Mouse (Mus musculus) left cerebral cortex, adult 9 months (tissue): ENCODE measurements at regions not wholly inside any gene's neighbourhood (a gene's known extent, or its start where the extent isn't known, plus 50 kb on each side); places are given as distances from the start of the nearest gene placed in this dataset.

Experiments used
- DNase-seq, 2 experiments: peaks; one replicate each; pipeline ENCODE4 v3.0.0; 2022; ENCODE audit warnings: low spot score in 2 of 2

DNA sequence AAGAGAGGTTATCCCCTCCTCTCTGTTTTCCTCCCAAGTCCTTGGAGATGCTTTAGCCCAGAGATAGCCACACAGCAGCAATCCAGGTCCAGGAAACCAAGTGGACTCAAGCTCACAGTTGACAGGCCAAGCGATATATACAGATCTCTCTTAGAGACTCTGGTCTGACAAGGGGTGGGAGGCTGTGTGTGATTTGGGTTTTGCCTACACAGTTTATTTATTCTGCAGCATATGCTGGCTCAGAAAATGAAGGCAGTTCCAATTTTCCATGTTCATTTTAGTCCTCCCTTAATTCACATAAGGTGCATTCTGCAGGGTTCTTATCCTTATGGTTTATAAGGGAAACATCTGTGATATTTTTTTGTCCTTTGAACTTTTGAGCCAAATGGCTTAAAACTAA lies 595.0 kb upstream of the Apob start:
- DNase-seq: peak in 1 of 2 experiments; percentile 4

DNA sequence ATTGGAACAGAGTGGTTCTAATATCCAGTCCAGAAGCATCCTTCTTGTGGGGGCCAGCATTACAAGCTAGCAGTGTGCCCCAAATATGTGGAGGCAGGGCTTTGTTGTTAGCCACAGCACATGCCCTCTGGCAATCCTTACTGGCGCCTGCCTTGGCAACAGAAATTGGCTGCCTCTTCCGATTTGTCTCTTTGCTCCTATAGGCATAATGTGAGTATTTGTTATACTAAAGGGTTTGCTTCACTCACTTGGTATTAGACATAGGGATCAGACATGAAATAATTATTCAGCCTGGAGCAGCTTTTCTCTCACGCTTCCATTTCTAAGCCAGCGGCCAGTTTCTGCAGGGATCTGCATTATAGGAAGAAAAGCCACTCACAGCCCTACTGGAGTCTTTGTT lies 573.6 kb upstream of the Apob start:
- no peak for DNase-seq

DNA sequence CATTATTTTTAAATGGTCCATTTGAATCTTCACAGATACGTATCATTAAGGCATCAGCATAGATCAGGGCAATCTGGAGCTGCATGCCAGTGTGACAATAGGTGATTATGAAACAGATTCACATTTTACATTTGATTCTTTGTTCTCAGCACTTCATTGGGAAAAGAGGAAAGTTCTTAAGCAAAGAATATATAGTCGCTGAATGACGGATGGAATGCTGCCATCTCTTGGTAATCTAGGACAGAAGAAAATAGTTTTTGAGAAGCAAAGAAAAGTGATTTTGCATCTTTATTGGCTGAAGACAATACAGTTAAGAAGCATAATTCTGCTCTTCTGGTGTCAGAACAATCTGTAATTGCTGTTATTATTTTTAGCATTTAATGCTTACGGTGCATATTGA lies 565.6 kb upstream of the Apob start:
- peak in 1 of 2 experiments; percentile 11 for DNase-seq

DNA sequence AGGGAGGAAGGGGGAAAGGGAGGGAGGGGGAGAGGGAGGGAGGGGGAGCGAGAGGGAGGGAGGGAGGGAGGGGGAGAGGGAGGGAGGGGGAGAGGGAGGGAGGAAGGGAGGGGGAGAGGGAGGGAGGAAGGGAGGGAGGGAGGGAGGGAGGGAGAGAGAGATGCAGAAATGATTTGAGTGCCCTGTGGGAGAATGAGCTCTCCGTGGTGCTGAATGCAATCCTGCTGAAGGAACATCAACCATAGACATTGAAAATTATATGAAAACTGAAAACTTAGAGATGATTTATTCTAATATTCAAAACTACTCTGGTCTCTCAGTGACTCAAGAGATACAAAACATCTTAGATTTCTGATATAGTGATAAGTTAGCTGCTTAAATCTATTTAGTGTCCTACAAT lies 557.2 kb upstream of the Apob start:
- DNase-seq: no peak

DNA sequence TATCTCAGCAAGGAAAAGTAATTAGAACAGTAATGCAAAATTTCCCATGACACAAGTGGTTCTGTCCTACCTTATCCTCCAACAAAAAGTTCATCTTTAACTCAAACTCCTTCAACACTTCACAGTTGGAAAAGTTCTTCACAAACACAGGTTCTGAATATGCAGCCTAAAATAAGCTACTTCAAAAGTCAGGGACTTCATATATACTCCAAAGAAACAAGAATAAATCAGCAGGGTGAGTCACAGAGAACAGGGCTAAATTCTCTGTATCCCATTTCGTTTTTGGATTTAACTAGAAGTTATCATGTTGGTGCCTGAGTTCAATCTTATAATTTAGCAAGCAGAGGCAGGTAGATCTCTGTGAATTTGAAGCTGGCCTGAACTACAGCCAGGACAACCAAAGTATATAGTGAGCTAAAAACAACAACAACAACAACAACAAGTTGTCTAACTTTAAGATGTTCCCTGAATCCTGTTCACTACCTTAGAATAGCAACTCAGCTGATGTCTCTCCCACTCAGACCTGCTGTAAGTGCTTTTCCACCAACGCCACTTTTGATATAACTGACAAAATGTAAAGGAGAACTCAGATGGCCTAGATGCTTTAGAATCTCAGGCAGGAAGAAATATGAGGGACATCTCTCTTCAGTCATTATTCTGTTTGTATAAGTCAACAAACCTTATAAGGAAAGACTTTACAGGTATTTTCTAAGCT lies 555.5 kb upstream of the Apob start:
- DNase-seq: peak; percentile 7 to 30

DNA sequence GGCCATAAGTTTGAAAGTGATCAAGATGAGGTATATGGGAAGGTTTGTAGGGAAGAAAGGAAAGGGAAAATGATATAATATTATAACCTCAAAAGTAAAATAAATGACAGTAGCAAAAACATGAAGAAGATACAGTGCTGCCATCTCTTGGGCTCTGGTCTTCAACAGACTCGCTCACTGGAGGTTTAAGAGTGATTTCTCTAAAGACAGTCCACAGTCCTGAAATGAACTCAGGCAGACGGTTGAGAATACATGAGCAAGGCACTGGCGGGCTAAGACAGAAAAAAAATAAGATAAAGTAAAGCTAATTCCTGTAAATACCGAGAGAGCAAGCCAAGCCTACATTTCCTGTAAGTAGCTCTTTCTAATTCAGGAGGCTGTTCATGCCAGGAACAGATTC lies 546.5 kb upstream of the Apob start:
- DNase-seq: no peak

DNA sequence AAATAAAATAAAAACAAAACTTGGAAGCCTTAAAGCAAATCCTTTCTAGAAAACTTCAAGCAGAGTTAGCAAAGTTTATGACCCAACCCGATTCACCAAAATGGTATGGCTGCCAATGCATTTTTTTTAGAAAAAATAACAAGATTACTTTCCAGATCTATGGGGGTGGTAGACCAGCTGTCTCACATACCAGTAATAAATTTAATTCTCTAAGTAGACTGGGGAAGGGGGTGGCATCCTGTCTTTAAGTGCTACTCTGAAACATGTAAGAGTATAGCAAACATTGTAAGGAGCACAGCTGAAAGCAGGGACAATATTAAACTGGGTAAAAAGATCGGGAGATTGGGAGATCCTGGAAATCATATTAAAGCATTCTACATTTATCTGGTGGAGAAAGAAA lies 532.2 kb upstream of the Apob start:
- DNase-seq: peak; percentile 11 to 16

DNA sequence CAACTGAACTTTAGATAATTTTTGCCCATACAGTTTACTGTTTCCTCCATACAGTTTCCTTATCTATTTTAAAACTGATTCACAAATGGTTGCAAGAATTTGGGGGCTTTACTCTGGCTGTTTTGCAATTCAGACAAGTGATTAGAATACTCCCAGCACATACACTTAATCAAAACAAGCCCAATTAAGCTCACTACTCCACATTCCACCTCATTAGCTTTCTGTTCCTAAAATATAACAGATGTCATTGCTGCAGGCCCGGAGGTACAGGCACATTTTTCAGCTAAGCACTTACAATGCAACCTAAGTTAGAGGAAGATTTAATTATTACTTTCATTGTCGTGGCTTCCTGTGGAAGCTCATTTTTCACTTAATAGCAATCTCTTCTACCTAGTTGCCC lies 526.9 kb upstream of the Apob start:
- DNase-seq: no peak

DNA sequence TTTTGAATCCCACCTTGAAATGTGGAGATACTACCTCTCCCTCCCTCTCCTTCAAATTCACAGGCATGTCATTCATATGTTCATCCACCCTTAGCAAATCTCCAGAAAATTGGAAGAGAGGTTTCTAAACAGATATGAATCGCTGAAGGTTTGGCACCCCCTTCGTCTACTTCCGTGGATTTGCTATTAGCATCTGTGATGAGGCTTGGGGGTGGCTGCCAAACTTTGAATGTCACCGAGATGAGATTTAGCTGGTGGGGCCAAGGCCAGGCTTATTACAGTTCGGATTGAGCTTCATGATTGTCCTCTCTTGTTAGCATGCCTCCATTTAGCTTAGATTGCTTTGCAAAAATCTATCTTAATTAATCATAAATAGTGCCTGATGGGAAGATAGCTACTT lies 520.4 kb upstream of the Apob start:
- no peak for DNase-seq

DNA sequence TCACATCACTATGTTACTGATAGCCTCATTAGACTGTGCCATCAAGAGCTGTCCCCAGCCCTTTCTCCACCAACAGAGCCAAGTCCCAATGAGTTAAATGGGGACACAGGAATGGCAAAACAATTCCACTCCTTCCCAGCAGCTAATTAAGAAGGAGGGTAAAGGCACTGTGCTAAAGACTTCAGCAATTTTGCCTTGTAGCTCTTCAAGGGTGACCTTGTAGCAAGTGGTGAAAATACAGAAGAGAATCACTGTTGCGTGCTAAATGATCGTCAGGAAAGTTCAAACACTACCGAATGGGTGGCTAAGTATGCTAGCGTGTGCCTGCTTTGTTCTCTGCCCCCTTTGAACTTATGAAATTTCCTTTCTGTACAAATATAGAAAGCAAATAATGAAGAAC lies 519.9 kb upstream of the Apob start:
- no peak for DNase-seq

DNA sequence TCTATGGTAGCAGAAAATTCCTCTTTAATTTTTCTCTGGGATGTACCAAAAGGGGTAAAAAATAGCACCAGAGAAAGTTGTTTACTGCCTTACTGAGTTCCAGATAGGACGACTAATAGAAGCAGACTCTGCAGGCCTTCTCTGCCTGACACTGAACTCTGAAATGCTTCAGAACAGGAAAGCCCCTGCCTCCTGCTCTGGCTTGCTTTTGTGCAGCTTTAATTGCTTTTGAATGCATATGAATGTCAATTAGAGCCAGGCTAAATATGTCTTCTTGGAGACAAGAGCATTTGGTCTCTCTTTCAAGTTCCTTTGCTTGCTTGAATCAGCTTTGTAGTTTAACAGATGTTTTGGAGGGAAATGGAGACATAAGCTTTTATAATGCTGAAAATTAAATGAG lies 512.5 kb upstream of the Apob start:
- DNase-seq: no peak

DNA sequence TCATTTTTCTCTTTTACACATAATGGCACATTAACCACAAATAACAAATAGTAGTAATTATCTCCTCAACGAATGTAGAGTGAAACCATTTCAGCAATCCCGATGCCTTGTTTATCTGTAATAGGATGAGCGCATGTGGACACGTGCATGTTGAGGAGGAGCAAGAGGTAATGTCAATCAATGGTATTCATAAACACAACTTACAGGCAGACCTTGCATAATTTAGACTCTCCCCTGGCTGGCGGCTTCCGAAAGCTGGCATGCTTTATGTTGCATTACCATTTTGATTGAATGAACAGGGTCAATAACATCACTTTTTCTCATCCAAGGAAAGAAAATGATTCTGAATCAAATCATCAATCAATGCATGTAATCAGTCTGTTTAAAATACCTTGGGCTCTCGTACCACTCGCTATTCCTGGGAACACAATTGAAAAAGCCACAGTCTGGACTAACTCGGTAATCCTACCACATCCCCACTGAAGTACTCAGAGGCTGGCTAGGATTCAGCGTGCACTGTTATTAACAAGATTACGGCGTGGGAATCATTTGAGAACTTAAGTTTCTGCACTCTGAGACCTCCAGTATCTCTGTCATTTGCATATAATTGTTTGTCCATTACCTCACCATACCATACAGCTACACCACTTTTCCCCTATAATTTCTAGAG lies 464.7 kb upstream of the Apob start:
- no peak for DNase-seq

DNA sequence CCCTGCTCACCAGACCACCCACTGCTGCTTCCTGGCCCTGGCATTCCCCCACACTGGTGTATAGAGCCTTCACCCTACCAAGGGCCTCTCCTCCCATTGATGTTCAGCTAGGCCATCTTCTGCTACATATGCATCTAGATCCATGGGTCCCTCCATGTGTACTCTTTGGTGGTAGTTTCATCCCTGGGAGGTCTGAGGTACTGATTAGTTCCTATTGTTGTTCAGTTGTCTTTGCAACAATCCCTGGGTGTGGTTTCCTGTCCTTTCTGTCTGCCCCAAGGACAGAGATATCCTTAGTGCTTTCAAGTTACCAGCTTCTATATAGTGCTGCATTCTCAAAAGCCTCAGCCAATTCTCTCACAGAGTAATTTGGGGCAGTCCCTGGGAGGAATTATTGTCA lies 440.1 kb upstream of the Apob start:
- DNase-seq: no peak

DNA sequence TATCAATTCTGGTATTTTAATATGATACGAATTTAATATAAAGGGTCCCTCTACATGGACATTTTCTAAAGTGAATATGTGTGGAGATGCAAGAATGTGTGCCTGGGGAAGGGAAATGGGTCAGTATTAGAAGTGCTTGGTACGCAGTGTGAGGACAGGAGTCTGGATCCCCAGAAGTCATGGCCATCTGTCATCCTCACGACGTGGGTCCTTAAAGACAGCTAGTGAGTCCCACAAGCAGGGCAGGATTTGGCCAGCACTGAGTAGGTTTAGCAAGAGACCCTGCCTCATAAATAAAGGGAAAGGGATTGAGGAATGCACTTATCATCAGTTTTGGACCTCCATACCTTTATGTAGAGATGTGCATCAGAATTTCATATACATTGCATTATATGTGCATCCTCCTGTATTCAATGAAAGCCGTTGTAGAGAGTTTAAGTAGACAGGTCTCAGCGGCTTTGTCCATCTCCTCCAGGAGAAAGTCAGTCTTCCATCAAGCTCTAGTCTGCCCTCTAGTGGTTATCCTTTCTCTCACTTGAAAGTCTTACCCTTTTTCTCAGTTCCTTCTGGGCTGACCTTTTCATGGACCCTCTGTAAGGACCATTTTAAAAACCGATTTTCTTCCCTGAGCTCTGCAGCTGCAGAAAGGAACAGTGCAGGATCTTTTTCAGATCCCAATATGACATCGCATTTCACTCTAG lies 434.0 kb upstream of the Apob start:
- peak in 1 of 2 experiments; percentile 19 for DNase-seq

DNA sequence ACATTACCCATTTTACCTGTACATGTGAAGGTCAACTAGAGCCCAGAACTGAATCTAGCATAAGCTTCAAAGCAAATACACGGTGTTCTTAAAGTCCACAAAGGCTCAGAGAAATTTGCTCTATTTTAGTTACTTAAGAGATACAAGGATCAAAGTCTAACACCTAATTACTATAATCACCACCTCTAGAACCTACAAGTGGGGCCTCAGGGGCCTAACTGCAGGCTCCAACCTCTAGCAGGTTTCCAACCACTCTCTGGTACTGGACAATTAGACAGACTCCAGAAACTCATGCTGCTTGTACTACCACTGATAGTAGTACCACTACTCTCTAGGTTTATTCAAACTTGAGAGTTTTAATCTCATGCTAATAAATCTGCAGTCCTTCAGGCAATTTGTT lies 428.7 kb upstream of the Apob start:
- DNase-seq: no peak

DNA sequence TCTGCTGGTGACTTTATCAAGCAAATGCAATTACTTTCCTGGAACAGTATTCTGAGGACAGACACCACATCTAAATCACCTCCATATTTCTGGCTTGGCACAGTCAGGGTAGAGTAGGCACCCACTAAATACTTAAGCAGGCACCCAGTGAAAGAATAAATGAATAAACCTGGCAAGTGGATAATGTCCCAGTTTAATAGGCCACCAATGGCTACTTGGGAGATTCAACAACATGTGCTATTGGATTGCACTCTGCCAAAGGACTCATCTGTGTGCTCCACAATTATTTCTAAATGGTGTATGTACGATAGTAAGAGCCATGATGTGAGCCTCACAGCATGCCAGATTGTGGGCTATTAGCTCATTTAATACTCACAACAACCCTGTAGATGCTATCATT lies 417.2 kb upstream of the Apob start:
- no peak for DNase-seq

DNA sequence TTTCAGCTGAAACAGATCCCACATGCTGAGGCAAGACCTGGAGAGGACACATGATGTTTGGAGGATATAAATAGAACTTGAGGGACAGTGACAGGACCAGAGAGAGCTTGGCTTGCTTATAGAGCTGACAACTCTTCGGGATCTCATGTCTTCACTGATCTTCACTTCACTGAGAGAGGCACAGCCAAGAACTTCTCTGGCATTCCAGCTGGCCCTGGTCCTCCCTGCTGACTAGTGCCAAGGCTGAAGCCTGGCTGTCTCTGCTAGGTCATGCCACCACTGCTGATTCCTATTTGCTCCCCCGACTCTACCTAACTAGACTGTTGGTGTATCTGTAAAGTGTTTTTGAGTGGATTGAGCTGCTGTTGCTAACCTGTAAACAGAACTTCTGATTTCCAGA lies 401.4 kb upstream of the Apob start:
- no peak for DNase-seq

DNA sequence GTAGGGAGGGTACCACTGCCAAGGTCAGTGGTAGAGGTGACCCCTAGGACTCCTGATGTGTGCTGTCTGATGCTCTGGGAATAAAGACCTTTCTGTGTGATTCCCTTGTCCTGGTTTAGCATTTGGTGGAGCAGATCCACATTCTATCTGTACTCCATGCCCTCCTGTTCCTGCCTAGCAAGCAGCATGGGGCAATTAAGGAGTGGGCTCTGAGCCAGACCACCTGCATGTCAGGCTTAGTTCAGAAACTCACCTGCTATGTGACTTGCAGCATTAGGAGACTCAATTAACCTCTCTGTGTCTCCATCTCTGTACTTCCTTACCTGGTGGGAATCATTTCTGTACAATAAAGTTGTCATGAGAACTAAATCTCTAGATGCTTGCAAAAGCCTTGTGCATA lies 389.9 kb upstream of the Apob start:
- DNase-seq: no peak

DNA sequence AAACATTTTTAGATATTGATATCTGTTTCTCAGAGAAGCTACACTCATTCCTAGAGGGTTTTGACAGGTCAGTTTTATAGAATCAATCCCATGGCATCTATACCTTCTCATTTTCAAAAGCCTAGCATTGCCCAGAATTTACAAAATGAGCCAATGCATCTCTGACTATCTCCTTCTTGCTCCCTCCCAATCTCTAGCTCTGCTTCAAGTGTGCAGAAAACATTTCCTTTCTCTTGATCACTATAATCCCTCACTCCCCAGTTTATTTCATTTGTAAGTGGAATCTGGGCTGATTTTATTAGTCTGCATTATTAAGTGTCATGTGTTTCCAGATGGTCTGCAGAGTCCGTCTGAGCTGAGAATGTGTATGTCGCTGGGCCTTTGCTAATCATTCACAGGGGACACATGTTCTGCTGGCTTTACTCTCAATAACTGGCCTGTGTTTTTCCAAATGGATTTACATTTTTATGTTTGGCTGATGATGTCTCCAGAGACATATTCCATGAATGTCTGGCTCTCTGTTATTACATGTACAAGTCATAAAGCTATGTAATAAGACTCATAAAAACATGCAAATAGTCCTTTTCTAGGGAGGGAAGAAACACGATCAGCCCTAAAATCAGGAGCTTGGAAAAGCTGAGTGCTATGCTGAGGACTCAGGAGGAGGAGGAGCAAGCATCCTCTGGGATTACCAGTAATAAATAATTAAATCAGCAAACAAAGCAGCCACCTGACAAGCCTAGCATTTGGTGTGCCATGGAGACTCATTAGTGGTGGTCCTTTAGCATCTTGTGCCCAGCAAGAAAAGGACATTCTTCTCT lies 366.0 kb upstream of the Apob start:
- no peak for DNase-seq

DNA sequence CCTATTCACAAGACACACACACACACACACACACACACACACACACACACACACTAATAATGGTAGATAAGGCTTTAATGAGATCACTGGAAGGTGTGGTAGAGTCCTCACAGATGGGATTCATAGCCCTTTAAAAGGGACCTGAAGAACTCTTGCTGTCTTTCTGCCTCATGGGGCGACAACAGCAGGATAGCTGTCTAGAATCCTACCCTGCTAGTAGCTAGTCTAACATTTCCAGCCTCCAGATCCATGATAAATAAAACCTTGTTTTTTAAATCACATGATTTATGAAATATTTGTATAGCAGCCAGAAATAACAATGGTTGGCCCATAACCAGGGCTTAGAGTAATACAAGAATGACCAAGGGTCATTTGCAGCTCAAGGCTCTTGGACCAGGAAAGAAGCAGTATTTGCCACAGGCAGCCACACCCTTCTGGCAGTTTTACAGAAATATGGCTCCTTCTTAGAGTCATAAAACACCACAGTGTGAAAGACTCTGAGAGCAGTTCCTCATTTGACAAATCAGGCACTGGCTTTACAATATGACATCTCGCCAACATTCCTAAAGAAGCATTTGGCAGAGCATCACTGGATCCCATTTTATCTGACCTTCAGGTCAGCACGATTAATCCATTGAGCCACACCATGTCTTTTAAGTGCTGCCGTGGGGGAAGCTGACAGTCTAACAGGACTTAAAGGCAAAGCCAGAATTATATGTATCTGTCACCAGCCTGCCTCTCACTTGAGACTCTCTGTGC lies 340.9 kb upstream of the Apob start:
- DNase-seq: no peak

DNA sequence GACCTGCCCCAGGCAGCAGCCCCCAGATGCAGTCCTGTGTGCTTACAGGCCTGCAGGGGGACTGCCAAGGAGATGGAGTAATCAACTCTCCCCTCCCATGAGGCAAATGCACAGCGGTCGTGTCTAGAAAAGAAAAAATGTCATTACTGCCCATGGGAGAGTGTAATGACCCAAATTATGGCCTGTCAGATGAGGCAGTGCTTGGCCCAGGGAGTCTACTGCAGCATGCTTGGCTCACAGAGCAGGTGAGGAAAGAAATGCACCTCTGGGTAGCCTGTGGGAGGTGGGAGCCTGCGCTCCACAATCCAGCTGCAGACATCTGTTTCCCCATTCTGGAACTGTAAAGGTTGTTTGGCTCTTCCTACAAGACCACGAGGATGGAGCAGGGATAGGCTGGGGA lies 339.8 kb upstream of the Apob start:
- no peak for DNase-seq

DNA sequence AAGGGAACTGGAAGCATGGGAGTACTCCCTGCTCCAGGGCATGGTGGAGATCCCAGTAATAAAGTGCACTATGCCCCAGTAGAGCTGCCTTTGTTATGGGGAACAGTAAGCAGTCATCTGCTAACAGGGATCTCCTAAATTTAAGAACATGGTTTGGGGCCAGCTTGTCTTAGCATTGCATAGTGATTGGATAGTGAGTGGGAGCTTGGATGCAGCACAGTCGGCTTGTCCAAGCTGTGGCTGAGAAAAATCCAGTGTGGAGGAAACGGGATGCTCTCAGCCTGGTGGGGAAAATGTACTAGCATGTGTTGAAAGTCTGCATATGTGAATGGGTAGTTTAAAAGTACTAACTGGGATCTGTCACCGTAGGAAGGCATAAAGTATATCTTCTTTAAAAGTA lies 326.6 kb upstream of the Apob start:
- no peak for DNase-seq
